Mouse (Mus musculus) T-helper 2 cell (primary cell): ENCODE data around the gene Ppp1r12b.

Experiments
- in situ Hi-C: fragments of 300-600 bp; cut with MboI, MseI; formaldehyde crosslinking; loops from one replicate; pipeline ENCODE4 v1.15.1; 2025; ENCODE audit warnings: high pct_unique_total_duplicates

Ppp1r12b gene

DNA sequence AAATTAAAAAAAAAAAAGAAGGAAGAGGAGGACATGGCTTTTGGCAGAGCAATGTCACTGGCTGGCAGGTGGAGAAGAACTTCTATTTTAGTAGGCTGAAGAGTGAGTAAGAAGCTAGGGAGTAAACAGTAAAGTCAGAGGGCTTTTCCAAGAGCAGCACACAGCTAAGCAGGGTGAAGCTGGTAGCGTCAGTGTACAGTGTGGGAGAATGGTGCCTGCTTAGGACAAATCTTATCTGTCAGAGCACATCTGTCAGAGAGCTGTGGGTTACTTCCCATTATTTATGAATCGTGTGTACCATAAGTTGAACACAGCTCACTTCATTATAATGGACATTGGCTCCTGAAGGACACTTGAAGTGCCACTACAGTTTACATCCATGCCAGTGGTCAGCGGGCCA, 102.9 kb downstream of the Ppp1r12b start:
- in situ Hi-C loops = no loop called here

- in situ Hi-C loops = no loop called here
These were observed 104.5 kb downstream of the Ppp1r12b start for GRCm38 (mm10) chr1:134851211-134851610.

DNA sequence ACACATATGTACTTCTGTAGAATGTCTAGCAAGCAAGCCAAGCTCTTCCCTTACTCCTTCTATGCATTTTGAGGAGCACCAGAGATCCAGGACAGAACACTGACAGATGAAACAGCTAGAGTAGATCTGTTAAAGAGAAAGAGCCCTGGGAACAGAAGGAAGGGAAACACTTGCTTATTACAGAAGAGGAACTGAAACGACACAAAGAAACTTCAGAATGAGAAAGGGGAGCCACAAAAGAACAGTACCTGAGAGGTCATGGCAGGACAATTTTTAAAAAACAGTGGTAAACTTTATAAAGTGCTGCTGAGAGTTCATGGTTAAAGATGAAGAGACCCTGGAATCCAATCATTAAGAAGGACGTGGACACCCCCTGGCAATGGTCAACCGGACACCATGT, 105.4 kb downstream of the Ppp1r12b start:
- in situ Hi-C loops = no loop called here

DNA sequence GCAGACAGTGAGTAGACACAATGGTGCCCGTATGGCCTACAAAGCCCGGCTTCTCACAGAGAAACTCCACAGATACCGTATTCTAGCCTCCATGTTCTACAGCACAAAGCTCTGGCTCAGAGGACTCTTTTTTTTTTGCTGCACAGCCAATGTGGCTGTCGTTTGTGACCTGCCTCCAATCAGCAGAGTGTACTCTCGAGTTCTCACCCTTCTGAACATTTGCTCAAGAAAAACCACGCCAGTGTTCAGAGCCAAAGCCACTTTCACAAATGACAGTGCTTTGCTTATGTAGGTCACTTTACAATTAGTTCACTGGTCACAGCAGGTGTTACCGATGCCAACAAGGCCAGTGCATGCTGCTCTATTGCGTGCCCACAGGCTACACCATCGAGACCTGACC, 107.9 kb downstream of the Ppp1r12b start:
- in situ Hi-C loops = loop anchor here (25.0 kb wide), 1 partner anchor 186 kb away; no protein-coding TSS in a partner anchor

DNA sequence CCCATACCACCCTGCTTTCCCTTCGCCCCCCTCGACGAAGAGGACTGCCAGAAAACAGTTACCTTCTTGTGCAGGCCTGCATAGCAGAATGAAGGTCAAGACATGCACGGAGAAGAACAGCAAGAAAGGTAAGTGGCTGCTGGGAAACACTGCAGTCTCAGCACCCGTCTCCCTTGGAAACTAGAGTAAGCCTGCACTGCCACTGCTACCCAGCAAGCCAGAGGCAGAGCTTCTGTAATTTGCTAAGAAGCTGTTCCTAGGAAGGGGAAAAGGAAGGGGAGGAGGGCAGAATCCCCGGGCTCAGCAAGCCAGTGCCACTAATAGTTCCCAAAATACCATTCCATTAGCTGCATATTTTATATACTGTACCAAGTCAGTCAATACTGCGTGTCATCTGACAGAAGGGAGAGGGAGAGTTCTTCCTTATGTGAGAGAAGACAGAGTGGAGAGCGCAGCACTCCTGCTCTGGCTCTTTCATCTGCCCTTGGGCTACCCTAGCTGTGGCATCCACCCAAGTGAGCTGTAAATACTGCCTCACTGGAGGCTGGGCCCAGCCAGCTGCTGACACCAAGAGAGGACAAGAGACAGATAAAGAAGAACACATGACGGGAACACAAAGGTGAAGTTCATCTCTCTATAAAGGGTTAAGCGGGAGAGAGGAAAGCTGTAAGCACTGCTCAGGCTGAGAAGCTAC, 109.3 kb downstream of the Ppp1r12b start:
- in situ Hi-C loops = loop anchor here (25.0 kb wide), 1 partner anchor 184 kb away; no protein-coding TSS in a partner anchor

DNA sequence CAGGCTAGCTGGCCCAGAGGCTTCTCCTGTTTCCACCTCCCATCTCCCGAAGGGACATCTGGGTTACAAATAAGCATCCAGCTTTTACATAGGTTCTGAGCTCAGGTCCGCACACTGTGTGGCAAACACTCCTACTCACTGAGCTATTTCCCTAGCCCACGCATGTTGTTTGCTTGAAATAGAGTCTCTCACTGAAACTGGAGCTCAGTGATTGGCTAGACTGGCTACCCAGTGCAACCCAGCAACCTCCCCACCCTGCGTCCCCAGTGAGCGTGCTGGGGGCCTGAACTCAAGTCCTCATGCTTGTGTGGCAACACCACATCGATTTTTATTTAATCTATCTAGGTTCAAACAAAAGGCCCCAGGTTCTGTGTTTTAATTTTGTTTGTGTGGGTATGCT, 112.4 kb downstream of the Ppp1r12b start:
- in situ Hi-C loops = loop anchor here (25.0 kb wide), 1 partner anchor 181 kb away; no protein-coding TSS in a partner anchor

DNA sequence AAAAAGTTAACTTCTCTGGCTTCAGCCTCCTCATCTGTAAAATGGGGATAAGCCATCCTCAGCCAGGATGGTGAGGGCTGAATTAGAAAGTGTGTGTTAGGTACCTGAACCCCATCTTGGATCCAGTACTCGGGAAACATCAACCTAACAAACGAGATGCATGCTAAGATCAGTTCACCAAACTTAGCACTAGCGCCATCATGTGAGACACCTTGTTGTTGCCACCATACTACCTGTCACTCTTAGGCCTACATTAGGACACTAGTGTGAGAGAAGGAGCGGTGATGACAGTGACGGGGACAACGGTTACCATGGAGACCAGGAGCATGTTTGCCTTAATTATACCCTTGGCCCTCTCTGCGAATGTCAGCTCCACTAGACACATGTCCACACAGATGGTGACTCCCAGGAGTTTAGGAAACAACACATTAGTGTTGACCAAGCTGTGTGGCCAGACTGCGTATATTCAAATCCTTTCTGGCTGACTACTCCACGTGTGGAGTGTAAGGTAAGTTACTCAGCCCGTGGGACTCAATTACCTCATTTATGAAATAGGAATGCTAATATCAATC, 118.7 kb downstream of the Ppp1r12b start:
- in situ Hi-C loops = loop anchor here (25.0 kb wide), 1 partner anchor 175 kb away; no protein-coding TSS in a partner anchor

DNA sequence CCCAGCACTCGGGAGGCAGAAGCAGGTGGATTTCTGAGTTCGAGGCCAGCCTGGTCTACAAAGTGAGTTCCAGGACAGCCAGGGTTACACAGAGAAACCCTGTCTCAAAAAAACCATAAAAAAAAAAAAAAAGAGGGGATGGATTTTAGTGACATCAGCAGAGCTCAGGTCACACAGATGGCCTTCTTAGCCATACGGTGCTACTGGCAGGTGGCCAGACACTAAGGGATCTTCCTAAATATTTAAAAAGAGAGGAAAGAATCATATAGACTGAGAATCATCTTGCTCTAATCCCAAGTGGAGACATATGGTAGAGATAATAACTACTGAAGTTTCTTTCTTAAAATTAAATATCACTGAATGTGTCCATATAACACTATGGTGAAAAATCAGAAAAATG, 124.9 kb downstream of the Ppp1r12b start:
- in situ Hi-C loops = loop anchor here (25.0 kb wide), 1 partner anchor 169 kb away; no protein-coding TSS in a partner anchor

GRCm38 (mm10) chr1:134829635-134830034, 126.1 kb downstream of the Ppp1r12b start:
- in situ Hi-C loops = loop anchor here (25.0 kb wide), 1 partner anchor 167 kb away; no protein-coding TSS in a partner anchor

GRCm38 (mm10) chr1:134824896-134825295, 130.8 kb downstream of the Ppp1r12b start:
- in situ Hi-C loops = loop anchor here (25.0 kb wide), 1 partner anchor 163 kb away; no protein-coding TSS in a partner anchor

DNA sequence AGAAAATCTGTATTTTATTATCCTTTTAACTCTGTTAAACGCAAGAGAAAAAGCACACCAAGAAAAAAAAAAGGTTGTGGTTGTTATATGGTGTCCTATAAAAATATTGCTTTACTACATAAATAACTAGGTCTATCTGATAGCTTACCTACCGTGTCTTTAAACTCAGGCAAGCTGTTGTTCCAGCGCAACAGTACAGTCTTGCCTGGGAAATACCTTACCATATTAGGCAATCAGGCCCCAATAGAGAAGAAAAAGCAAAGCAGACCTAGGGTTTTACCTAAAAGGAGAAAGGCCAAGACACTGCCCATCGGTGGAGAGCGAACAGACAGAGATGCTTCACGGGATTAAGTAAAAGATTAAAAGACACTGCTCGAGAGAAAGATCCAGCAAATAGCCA, 131.9 kb downstream of the Ppp1r12b start:
- in situ Hi-C loops = no loop called here

DNA sequence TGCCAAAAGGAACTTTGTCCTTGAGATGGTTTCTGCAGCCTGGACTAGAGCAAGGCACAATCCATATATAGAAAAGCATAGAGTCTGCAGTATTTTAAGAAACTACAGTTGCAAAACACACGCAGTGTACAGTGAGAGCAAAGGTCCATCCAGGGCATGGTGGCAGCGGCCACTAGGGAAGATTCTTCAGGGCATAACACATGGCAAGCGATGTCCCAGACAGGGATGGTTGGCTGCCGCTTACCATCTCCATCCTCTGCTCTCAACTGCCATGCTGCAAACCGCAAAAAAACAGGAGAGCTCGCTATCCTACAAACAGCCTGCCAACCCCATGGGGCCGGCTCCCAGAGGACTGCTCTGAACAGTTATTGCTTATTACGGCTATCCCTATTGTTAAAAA, 132.4 kb downstream of the Ppp1r12b start:
- in situ Hi-C loops = no loop called here

- in situ Hi-C loops = no loop called here
These were observed 134.9 kb downstream of the Ppp1r12b start for GRCm38 (mm10) chr1:134820882-134821281.

- in situ Hi-C loops = no loop called here
These were observed 136.5 kb downstream of the Ppp1r12b start for GRCm38 (mm10) chr1:134819196-134819595.

- in situ Hi-C loops = no loop called here
These were observed 137.0 kb downstream of the Ppp1r12b start for GRCm38 (mm10) chr1:134818716-134819115.

GRCm38 (mm10) chr1:134817916-134818595, 137.7 kb downstream of the Ppp1r12b start:
- in situ Hi-C loops = no loop called here

- in situ Hi-C loops = no loop called here
These were observed 138.6 kb downstream of the Ppp1r12b start for GRCm38 (mm10) chr1:134817120-134817519.

- in situ Hi-C loops = no loop called here
These were observed 139.1 kb downstream of the Ppp1r12b start for GRCm38 (mm10) chr1:134816617-134817016.

GRCm38 (mm10) chr1:134815748-134816147, 140.0 kb downstream of the Ppp1r12b start:
- in situ Hi-C loops = no loop called here

DNA sequence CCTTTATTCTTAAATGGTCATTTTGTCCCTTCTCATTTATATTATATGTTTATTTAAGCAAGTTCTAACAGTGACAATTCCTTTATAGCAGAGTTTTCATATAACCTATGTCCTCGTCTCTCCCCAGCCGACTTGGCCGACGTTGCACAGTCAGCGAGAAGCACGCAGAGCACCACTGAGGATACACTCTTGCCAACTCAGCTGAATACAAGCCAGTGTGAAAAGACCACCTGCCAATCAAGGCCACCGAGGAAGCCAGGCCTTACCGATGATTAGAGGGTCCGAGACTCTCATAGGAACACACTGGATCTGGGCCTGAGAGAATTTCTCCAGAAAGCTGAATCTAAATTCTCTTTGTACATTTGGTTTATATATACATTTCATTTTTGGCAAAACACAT, 150.3 kb downstream of the Ppp1r12b start:
- in situ Hi-C loops = no loop called here

- in situ Hi-C loops = no loop called here
These were observed 151.4 kb downstream of the Ppp1r12b start for GRCm38 (mm10) chr1:134804373-134804772.
